Mouse (Mus musculus): ENCODE results near the gene Orm1.

Orm1 gene

GRCm38 (mm10) chr4:63356981-63357570 is 12.7 kb downstream of the Orm1 start:
- DNase-seq (ENCODE audit: low spot score): peak; percentile 36

- no peak for DNase-seq (ENCODE audit: low spot score)
Observed at GRCm38 (mm10) chr4:63359861-63360260, 15.5 kb downstream of the Orm1 start.

GRCm38 (mm10) chr4:63362150-63362549 is 17.8 kb downstream of the Orm1 start, which contains the start of gene Orm2:
Gene Orm2, plus strand, starts transcription at chr4:63362449.
- DNase-seq (ENCODE audit: low spot score): peak; percentile 62

GRCm38 (mm10) chr4:63368577-63368976 is 24.2 kb downstream of the Orm1 start:
- peak; percentile 85 for DNase-seq (ENCODE audit: low spot score)

- DNase-seq (ENCODE audit: low spot score): no peak
Observed at GRCm38 (mm10) chr4:63370897-63371296, 26.5 kb downstream of the Orm1 start.

- DNase-seq (ENCODE audit: low spot score): no peak
Observed at GRCm38 (mm10) chr4:63371890-63372289, 27.5 kb downstream of the Orm1 start.

- no peak for DNase-seq (ENCODE audit: low spot score)
Observed at GRCm38 (mm10) chr4:63373404-63373803, 29.0 kb downstream of the Orm1 start.

- no peak for DNase-seq (ENCODE audit: low spot score)
Observed at GRCm38 (mm10) chr4:63374331-63374730, 30.0 kb downstream of the Orm1 start.

GRCm38 (mm10) chr4:63375367-63375766 is 31.0 kb downstream of the Orm1 start:
- no peak for DNase-seq (ENCODE audit: low spot score)

- no peak for DNase-seq (ENCODE audit: low spot score)
Observed at GRCm38 (mm10) chr4:63377483-63377882, 33.1 kb downstream of the Orm1 start.

- DNase-seq (ENCODE audit: low spot score): no peak
Observed at GRCm38 (mm10) chr4:63382676-63383369, 38.5 kb downstream of the Orm1 start.

GRCm38 (mm10) chr4:63383474-63383873 is 39.1 kb downstream of the Orm1 start:
- no peak for DNase-seq (ENCODE audit: low spot score)

- DNase-seq (ENCODE audit: low spot score): no peak
Observed at GRCm38 (mm10) chr4:63384262-63384661, 39.9 kb downstream of the Orm1 start.

- no peak for DNase-seq (ENCODE audit: low spot score)
Observed at GRCm38 (mm10) chr4:63385253-63385652, 40.9 kb downstream of the Orm1 start.

GRCm38 (mm10) chr4:63385784-63386183 is 41.4 kb downstream of the Orm1 start:
- DNase-seq (ENCODE audit: low spot score): peak; percentile 83

- DNase-seq (ENCODE audit: low spot score): no peak
Observed at GRCm38 (mm10) chr4:63388029-63388428, 43.7 kb downstream of the Orm1 start.

GRCm38 (mm10) chr4:63389121-63389886 is 44.9 kb downstream of the Orm1 start:
- DNase-seq (ENCODE audit: low spot score): no peak

GRCm38 (mm10) chr4:63389887-63390528 is 45.6 kb downstream of the Orm1 start:
- peak; percentile 46 for DNase-seq (ENCODE audit: low spot score)

GRCm38 (mm10) chr4:63391322-63391721 is 47.0 kb downstream of the Orm1 start:
- no peak for DNase-seq (ENCODE audit: low spot score)

Measured in lung, postnatal 25 days (tissue).